Mouse (Mus musculus): Measurements from ENCODE around the gene Tcf7l1.

DNA sequence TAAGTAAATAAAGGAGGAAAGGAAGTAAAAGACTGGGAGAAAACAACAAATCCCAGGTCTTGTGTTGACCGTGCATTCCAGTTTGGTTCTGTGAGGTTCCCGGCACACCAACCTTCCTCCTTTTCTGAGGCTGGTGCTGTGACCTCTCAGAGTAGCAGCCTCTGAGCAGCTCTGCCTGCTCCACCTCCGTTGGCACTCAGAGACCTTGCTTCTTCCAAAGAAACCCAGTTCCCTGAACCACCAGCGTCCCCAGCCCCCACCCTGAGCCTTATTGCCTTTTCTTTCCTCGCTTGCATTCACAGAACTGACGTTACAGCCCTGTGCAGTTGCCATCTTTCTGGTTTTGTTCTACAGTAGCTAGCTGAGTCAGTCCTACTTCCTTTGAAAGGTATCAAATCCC is 188.8 kb downstream of the Tcf7l1 start:
- TF ChIP-seq CTCF (IDR thresholded peaks at IDR 0.05), result no peak
- TF ChIP-seq EP300 (IDR thresholded peaks at IDR 0.05), result no peak
